Mouse (Mus musculus) kidney, adult 2 months (tissue): ENCODE measurements around the gene Snx3.

Source experiments
- CTCF ChIP-seq: fragments of 200-500 bp; conservative IDR thresholded peaks from 2 replicates; pipeline ENCODE4 v1.5.1; 2011; ENCODE audit warnings: low read depth, mild to moderate bottlenecking, control low read depth, low read length, moderate library complexity, mixed read lengths; ENCODE audit not compliant: insufficient read depth, insufficient read length
- POLR2A ChIP-seq: fragments of 200-500 bp; IDR thresholded peaks from one replicate; pipeline ENCODE4 v1.6.1; 2011; ENCODE audit warnings: low read depth, low read length, control low read depth

- TF ChIP-seq CTCF (no peak), POLR2A (no peak)
Measured at GRCm38 (mm10) chr10:42521315-42521981, 19.6 kb downstream of the Snx3 start.
